Mouse (Mus musculus): ENCODE measurements around the gene Duoxa2.

GRCm38 (mm10) chr2:122324586-122324985 is 25.9 kb downstream of the Duoxa2 start:
- TF ChIP-seq CTCF (IDR thresholded peaks at IDR 0.05; ENCODE audit: low read depth) (no peak), EP300 (IDR thresholded peaks at IDR 0.05; ENCODE audit: low read depth) (no peak)

Measured in heart, postnatal 0 days (tissue).